13 mouse cellular contexts compared by ENCODE assay signal in the genomic region with DNA sequence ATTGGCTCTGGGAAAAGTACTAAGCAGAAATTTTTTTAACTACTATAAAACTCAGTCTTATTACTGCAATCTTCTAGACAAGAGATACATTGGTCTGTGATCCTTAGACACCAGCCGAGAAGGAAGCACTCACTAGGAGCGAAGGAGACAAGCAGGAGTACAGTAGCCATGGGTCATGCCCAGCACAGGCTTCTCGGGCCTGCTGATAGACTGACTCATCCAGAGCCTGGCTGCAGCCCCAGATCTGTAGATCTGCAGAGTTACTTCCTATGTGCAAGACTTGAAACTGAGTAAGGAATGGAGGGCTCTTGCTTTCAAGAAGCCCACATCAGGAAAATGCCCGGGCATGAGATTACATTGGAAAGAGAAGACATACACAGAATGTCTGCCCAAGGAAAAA.
A peak's percentile ranks its signal among the peaks of the same experiment; 100 is the strongest.
DNase-seq lines count a peak whose midpoint lies in the region; ATAC-seq and TF ChIP-seq lines count a peak whose summit lies in the region.
"Had no signal": no experiment of that assay in that cellular context is flagged by ENCODE, and none has a peak within 500 bp of the region (broad histone marks: within the 10 kb centered on the region; RNA-seq: fewer than 3 reads in every experiment).

No protein-coding gene starts in this region.

- H3K9ac ChIP-seq in intestine, postnatal 0 days (ENCODE audit: low read depth, low read length): no peak overlapping the region
- H3K9ac ChIP-seq: hindbrain, embryonic 13.5 days had no signal

- H3K27me3 ChIP-seq in intestine, postnatal 0 days (replicated peaks; ENCODE audit: control insufficient read depth, insufficient read depth, low read length): no peaks in the 10 kb centered on the region
- H3K27me3 ChIP-seq: hindbrain, embryonic 13.5 days had no signal

- no peaks in the 10 kb centered on the region for H3K9me3 ChIP-seq in intestine, postnatal 0 days (ENCODE audit: control insufficient read depth)
- H3K9me3 ChIP-seq: hindbrain, embryonic 13.5 days had no signal

- no peaks in the 10 kb centered on the region for H3K4me1 ChIP-seq in intestine, postnatal 0 days (replicated peaks; ENCODE audit: control insufficient read depth, insufficient read depth, low read length)
- H3K4me1 ChIP-seq: hindbrain, embryonic 13.5 days had no signal

- no peaks in the 10 kb centered on the region for H3K36me3 ChIP-seq in intestine, postnatal 0 days (ENCODE audit: control insufficient read depth, insufficient read depth)
- H3K36me3 ChIP-seq: hindbrain, embryonic 13.5 days had no signal

- no peak overlapping the region for H3K27ac ChIP-seq in intestine, postnatal 0 days (ENCODE audit: low read depth, low read length)
- H3K27ac ChIP-seq: hindbrain, embryonic 13.5 days had no signal

- no peak overlapping the region for H3K4me3 ChIP-seq in intestine, postnatal 0 days (ENCODE audit: low read depth, low read length)
- H3K4me3 ChIP-seq: hindbrain, embryonic 13.5 days had no signal

- TF ChIP-seq CTCF in intestine, postnatal 0 days (IDR thresholded peaks at IDR 0.05; ENCODE audit: low read depth): no peak

- no peak for ATAC-seq in intestine, postnatal 0 days
- ATAC-seq: activated CD4-positive, CD25-positive, alpha-beta regulatory T cell, adult 4 months had no signal

- intact Hi-C loops in heart, postnatal 25 days (cut with DNase I): no loop called here

- 59% methylated on average over 4 of the region's 4 CpGs for WGBS in intestine, postnatal 0 days

- no peak overlapping the region for H3K4me2 ChIP-seq in intestine, postnatal 0 days (replicated peaks; ENCODE audit: low read depth)
- H3K4me2 ChIP-seq: hindbrain, embryonic 13.5 days had no signal

- peak; percentile 75 for DNase-seq in heart, adult 11 months
- DNase-seq in heart, postnatal 25 days (ENCODE audit: low spot score): no peak
- DNase-seq in 3134 (ENCODE audit: extremely low read depth, insufficient read length, low spot score): peak; percentile 15
- DNase-seq in Muller cell, postnatal 12 days (ENCODE audit: inconsistent ontology term): peak; percentile 39
- DNase-seq in cerebellum, postnatal 10 days: peak; percentile 36 to 53
- DNase-seq in spleen, adult 12 weeks (ENCODE audit: low spot score): no peak
- DNase-seq in thymus, postnatal 4 days: no peak
- DNase-seq: embryo, embryonic 11 days; liver; thymus, postnatal 14 days had no signal

Comparison
In these comparisons a context has a peak if more than half of its experiments do, and no peak if none do; other contexts are left out.
1. DNase-seq: peak in heart, adult 11 months (single experiment), 3134 (single experiment), Muller cell, postnatal 12 days (single experiment) and cerebellum, postnatal 10 days (2 of 2); none in heart, postnatal 25 days (single experiment), spleen, adult 12 weeks (single experiment) and thymus, postnatal 4 days (single experiment).